Mouse (Mus musculus): ENCODE results near the gene Cyb5r4.
"Not testable (repeated sequence)": the region's sequence is repeated elsewhere in the genome, so short reads cannot be mapped to it uniquely, and the experiment has no call there.

Gene Cyb5r4

DNA sequence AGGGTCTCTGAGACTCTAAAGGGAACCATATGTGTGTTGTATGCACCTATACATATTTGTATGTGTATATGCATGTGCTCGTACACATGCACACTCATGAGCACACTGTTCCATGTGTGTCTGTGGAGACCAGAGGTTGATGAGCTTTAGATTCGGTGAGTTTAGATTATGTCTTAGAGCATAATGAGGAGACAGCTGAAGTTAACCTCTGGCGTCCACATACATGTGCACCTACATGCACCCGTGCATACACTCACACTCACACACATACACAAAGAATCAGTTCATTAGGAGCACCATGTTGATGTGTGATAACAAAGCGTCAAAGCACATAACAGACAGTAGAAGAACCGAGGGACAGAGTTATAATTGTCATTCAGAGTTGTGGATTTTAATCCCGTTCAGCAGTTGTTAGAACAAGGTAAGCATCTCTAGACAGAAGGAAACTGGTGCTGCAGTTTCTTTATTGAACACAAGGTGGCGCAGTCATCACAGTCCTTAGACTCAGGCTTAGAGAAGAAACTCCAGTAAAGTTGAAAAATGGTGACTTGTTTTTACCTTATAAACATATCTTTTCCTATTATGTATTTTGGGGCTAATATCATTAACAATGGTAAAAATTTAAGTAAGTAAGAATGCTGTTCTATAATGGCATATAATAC is 5.7 kb downstream of the Cyb5r4 start:
- DNase-seq = peak; percentile 74 to 77

DNA sequence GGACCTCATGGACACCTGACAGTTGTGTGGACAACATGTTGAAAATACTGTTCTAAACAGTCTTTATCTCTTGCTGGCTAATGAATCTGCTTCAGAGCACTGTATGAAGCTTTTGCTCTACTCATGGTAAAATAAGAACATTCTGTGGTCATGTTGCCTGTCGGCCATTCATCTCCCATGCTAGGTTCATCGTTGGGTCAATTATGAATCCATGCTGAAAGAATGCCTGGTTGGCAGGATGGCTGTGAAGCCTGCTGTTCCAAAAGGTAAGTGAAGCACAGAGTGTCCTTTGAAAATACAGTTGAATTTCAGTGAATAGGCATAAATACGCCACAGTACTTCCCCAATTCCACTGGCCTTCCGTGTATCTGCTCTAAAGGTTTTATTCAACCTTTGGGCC is 10.4 kb downstream of the Cyb5r4 start:
- no peak for DNase-seq

DNA sequence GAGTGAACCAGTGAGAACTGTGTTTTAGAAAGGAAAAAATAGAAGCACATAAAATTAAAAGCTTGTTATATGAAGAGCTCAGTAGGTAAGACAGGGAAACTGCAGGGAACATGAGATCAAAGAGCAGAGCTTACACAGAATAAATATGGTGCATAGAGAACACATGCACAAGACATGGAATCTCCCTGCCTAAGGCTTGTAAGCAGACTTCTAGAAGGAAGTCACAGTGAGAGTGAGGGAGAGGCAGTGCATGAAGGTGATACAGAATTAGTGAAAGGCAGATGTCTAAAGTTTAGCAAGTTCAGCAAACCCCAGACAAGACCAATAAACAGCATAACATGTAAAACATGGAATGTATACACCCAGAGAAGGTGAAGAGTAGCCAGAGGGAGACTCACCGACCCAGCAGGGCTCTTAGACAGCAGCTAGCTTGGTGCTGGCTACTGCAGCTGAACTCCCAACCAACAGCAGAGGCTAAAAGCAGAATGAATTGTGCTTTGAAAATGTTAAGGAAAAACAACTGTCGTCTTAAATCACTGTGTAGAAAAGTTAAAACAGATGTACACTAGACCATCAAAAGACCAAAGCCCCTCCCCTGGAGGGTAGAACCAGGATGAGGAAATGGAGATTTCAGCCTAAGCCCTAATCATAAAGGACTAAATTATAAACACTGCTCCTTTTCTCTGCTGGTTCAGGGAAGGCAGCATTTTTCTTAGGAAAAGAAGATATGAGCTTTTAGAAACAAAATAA is 13.2 kb downstream of the Cyb5r4 start:
- DNase-seq = no peak

DNA sequence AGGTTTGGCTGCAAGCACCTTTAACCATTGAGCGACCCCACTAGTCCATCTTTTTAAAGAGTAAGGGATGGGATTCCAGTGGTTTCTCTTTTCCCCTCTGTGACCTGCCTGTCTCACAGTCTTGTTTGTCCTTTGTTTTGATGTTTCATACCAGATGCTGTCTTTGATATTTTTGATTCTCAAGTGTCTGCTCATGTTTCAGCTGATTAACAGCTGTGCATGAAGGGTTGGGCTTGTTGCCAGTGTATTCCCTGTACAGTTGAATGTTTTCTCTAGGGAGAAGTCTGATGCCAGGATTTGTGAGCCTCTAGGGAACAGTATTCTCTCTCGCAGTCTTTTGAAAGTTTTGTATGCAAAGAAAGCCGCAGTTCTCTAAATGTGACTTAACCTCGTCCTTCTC is 27.6 kb downstream of the Cyb5r4 start:
- DNase-seq = no peak

DNA sequence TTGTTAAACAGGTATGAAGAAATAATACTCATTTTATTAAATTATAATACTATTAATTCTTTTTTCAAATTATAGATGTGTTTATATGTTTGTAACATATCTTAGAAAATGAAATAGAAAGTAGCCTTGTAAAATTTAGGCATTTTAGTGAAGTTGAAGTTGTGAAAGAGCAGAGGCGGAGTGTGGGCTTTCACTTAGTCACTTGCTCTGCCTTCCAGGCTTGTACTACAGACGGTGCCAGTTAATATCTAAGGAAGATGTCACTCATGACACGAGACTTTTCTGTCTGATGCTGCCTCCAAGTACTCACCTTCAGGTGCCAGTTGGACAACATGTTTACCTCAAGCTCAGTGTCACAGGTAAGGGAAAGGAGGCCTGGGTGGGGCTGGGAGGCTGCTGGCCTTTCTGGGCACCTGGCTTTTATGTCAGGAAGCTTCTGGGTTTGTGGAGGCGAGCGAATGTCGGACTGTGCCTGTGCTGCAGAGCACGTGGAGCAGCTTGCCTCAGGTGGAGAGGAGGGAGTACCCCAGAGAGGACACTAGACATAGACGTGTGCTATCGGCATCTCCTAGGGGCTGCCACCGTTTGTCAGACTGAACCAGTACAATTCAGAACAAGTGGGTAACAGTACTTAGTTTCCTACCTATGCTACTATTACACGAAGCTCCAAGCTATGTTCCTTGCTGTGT is 33.9 kb downstream of the Cyb5r4 start:
- DNase-seq = no peak

DNA sequence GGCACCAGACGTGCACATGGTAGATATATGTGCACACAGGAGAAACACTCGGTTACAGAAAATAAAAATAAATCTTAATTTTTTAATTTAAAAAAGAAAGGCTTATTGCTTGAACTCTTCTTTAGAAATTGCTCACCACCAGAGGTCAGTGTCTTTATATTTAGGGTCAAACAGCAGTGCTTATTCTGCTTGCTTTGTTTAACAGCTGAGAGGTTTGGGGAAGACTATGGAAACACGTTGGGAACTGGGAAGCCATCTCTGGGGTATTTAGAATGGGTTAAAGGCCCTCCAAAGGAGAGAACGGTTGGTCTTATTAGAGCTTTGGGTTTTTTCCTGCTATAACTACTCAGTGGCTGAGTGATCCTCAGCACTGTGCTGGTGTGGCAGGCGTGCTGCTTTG is 40.5 kb downstream of the Cyb5r4 start:
- no peak for DNase-seq

DNA sequence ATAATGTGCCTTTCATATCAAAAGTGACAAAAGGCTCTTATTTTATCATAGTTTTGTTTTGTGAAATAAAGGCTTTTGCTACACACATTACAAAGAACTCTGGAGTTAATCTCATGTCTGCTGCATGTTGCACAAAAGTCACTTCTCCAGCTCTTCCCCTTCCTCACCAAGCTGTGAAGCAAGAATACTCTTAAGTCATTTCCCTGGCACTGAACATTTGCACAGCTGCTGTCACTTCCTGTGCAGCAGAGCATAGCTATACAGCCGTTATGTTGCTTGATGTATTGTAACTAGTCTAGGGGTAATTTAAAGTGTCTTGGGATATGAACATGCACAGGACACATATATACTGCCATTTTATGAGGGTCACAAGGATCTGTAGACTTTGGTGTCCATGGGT is 46.3 kb downstream of the Cyb5r4 start:
- no peak for DNase-seq

DNA sequence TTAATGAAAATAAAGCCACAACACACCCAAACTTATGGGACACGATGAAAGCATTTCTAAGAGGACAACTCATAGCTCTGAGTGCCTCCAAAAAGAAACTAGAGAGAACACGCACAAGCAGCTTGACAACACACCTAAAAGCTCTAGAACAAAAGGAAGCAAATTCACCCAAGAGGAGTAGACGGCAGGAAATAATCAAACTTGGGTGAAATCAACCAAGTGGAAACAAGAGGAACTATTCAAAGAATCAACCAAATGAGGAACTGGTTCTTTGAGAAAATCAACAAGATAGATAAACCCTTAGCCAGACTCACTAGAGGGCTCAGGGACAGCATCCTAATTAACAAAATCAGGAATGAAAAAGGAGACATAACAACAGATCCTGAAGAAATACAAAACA is 49.8 kb downstream of the Cyb5r4 start:
- DNase-seq = not testable (repeated sequence)

DNA sequence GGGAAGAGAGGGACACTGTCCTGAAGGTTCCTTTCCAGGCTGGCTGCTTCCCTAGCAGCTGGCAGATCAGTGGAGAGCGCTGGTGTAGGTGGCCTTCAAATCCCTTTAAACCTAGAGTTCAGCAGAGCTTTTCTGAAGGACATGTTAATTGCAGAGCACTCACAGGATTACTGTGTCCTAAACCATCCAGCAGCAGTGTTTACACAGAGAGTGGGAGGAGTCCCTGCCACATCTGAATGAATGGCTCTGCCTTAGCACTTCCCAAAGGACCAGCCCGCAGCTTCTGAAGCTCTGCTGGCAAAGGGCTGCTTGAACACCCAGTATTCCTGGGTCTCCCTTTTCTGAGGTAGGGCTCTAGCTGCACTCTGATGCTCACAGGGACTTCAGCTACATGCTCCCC is 56.1 kb downstream of the Cyb5r4 start:
- DNase-seq = no peak

DNA sequence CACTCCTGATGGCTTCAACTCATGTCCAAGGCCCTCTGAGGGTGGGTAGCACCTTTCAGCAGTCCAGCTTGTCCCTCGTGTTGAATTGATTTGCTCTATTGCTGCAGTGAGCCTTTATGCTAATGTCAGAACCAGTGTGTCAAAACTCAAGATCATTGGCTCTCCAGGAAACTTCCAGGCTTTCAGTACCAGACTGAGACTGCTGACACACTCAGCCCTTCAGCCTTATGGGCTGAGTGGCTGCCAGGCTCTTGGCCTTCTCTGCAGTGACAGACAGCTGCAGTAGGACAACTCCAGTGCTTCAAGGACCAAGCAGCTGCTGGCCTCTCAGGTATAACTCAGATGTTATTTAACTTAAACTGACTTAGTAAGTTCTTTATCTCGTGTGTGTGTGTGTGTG is 57.7 kb downstream of the Cyb5r4 start:
- no peak for DNase-seq

DNA sequence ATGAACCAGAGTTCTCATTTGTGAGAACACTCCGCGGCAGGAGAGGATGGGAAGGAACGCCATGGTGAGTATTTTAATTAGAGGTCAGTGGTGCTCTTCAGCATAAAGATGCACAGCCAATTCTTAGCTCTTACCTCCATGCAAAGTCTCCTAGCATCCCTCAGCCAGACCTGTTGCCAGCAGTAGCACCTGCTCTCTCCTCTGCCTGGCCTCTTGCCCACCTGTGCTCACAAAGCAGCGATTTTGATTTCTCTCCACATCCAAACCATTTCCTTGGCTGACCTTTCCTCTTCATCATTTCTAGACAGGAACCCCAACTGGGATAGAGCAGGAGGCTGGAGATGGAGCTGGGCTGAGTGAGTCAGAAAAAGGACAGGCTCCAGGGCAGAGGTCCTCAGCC is 65.2 kb downstream of the Cyb5r4 start:
- peak; percentile 74 to 79 for DNase-seq

DNA sequence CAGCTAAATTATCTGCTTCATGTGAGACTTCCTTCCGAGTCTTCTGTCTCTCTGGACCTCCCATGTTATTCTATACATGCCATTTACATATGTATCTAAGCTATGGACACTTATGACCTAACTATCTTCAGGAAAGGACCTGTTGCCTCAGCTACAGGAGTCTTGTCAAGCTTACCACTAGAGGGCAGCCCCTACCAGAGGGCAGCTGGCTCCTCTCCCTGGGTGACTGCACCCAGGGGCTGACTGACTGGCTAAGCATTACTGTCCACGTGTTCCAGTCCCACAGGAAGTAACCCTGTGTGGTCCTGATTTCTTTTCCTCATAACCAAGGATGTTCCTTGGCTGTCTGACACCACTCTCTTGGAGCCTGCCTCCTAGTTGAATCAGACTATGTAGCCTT is 76.2 kb downstream of the Cyb5r4 start:
- DNase-seq = no peak

DNA sequence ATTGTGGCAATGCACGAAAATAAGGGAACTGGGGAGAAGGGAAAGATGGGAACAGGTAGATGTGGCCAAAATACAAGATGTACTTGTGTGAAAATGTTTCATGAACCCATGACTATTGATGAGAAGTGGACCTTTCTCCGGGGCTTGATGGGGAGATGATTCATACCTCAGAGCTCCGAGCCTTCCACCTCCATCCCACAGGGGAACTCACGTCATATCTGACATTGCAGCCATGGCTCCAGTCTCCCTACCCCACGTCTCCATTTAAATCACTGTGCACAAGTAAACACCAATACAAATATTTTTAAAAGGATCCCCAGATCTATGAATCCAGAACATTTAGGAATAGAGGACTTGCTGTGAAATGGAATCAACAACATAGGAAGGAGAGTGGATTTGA is 93.2 kb downstream of the Cyb5r4 start:
- no peak for DNase-seq

DNA sequence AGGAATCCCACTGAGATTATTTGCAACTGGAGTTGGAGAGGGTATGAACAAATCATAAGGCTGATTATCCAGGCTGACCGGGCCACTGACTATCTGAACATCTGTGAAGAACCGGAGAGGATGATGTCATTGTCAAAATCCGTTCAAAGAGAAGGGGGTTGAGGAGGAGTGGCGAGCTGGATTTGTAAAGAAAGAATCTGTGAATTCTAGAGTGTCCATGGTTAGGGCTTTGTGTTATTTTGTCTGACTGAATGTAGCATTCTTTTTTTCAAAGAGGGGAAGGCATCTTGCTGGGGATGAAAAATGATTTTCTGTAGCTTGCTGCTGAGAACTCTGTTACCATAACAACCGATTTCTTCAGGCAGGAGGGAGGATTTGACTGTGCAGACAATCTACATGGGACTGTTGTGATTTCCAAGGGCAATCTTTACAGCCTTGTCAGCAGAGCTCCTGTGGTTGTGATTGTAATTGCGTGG is 93.7 kb downstream of the Cyb5r4 start:
- no peak for DNase-seq

DNA sequence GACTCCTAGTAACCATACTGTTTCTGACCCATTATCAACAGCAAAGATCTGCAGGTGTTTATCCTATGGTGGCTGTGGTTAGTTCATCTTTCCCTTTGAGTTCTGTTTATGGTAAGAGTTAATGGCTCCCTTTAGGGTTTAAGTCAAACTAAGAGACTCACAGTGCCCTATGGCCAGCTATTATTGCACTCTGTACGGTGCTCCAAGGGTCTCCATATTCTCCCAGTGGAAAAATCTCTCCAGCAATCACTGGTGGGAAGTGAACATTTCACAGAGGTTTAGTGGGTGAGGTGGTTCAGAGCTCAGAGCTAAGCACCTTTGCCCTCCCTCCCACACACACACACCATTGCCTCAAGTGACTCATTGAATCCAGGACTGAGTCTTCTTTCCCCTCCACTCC is 94.2 kb downstream of the Cyb5r4 start:
- no peak for DNase-seq

DNA sequence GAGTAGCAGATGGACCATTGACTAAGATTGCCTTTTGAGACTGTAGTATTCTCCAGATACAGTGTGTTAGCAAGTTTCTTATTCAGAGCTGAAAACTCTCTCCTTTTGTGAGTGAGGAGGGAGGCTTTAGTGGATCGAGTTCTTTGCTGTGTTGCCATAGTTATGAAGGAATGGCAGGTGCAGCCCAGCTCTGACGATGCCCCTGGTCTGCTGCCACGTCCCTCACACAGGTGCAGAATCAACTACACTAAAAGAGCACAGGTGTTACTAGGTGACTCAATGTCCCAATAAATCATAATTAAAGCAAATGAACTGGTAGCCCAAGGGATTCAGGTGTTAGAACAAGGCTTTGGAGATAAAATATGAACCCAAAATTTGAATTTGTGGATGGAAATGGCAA is 97.2 kb downstream of the Cyb5r4 start:
- no peak for DNase-seq

DNA sequence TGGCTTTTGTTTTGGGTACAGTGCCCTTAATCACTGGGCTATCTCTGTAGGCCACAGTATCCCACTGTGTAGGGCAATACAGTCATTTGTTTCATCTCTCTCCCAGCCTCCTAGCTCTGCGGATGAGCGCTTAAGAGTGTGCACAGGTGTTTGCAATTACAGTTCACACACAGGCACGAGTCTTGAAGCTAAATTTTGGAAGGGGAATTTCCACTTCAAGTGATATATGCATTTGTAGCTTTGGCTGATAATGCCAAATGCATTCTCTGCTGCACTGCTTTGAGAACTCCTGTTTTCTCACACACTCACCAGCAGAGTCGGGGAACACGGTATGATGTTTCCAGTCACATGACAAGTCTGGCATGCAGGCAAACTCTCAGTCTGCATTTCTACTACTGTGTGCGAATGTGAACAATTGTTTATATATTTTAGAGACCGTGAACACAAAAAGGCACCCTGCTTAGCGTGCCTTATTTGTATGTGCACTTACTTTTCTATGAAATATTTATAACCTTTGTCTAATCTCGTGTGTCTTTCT is 100.2 kb downstream of the Cyb5r4 start:
- DNase-seq = no peak

DNA sequence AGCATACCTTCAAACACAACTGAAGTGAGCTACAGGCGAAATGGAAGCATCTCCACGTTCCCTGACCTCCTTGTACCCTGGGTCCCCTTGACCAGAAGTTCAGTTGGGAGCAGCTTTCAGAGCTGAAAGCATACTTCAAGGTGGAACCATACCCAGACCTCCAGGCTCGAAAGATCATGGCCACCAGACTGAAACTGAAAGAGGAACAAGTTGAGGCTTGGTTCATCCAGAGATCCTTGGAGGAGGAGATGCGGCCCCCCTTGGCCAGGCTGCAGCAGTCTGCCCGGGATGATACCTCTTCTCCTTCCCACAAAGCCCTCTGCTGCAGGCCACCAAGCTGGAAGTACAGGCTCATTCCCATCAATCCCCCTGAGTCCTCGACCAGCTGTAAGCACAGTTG is 105.2 kb downstream of the Cyb5r4 start:
- DNase-seq = not testable (repeated sequence)
